In the genomic region with DNA sequence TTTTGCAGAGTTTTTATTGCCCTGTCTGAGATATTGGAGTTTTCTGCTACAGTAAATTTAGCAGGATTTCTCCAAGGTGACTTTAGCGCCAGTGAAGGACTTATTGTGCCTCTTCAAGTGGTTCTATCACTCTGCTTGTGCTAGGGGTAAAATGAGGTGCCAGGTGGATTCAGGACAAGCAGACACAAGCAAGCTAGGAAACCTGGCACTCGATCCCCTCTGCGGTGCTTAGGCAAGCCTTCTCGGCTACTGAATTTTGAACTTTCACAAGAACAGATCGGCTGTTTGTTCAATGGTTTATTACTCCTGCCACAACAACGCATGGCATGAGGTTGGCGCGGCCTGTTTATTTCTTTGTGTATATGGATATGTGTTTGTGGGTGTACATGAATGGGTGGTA, we compare ENCODE assay signal across 17 mouse cellular contexts.
DNase-seq lines count a peak whose midpoint lies in the region; TF ChIP-seq lines count a peak whose summit lies in the region.
"Had no signal": no experiment of that assay in that cellular context is flagged by ENCODE, and none has a peak within 500 bp of the region (broad histone marks: within the 10 kb centered on the region; RNA-seq: fewer than 3 reads in every experiment).

No protein-coding gene starts in this region.

- no peaks in the 10 kb centered on the region for H3K27me3 ChIP-seq in liver, adult 2 months (ENCODE audit: control insufficient read depth, insufficient read depth, low read length)
- H3K27me3 ChIP-seq: CH12.LX, Patski had no signal

- no peak overlapping the region; the same call in 1 of the 2 replicates for H3K27ac ChIP-seq in liver, adult 2 months (replicated peaks; ENCODE audit: insufficient read depth, low read depth, low read length)

- no peak for TF ChIP-seq CTCF in liver, adult 2 months (IDR thresholded peaks at IDR 0.05; ENCODE audit: low read depth, low read length)

- H3K79me2 ChIP-seq in liver, adult 2 months (ENCODE audit: control insufficient read depth, insufficient read depth, low read length) = peaks cover 9% of the 10 kb centered on the region; the same call in 1 of the 2 replicates

- no peak overlapping the region for H3K9ac ChIP-seq in liver, adult 2 months (ENCODE audit: low read depth, low read length)

- H3K4me3 ChIP-seq in liver, adult 2 months (ENCODE audit: insufficient read depth, low read depth, low read length) = no peak overlapping the region

- peaks cover 5% of the 10 kb centered on the region for H3K4me1 ChIP-seq in liver, adult 2 months (ENCODE audit: control insufficient read depth, insufficient read depth, low read length)

- no peak for TF ChIP-seq POLR2A in liver, adult 2 months (IDR thresholded peaks at IDR 0.05; ENCODE audit: extremely low read depth, insufficient read depth, low read length)

- DNase-seq in liver, adult 2 months (ENCODE audit: extremely low read depth, low read depth, low spot score) = peak; percentile 88
- DNase-seq in liver = no peak
- peak; percentile 82 for DNase-seq in fat pad, adult 2 months (ENCODE audit: extremely low read depth, low read depth, low spot score)
- DNase-seq in right cerebral cortex, postnatal 36 days (ENCODE audit: low spot score in 2 of 2) = no peak
- DNase-seq: adrenal gland, adult 2 months; adrenal gland, adult 8-10 months; adrenal gland, postnatal 10 days; adrenal gland, postnatal 14 days; adrenal gland, postnatal 25 days; adrenal gland, postnatal 36 days; B cell, adult 2 months; cerebellum, adult 11 months; cerebellum, adult 11-12 months; cerebellum, adult 18-20 months had no signal

- H3K36me3 ChIP-seq in liver, adult 2 months (ENCODE audit: control insufficient read depth, insufficient read depth, low read length) = no peaks in the 10 kb centered on the region
- H3K36me3 ChIP-seq: G1E had no signal

- WGBS in liver, adult 2 months = 24% methylated on average over 8 of the region's 8 CpGs

Comparison
In these comparisons a context has a peak if more than half of its experiments do, and no peak if none do; other contexts are left out.
1. DNase-seq: peak in liver, adult 2 months (single experiment) and fat pad, adult 2 months (single experiment); none in liver (single experiment) and right cerebral cortex, postnatal 36 days (0 of 2).